Mouse (Mus musculus) lung, adult 2 months (tissue): ENCODE data around the gene Dtx1.

Source experiments
- CTCF ChIP-seq: fragments of 200-500 bp; IDR thresholded peaks from 2 replicates; pipeline ENCODE4 v1.5.1; 2011; ENCODE audit warnings: mild to moderate bottlenecking, low read length, control low read depth; ENCODE audit not compliant: insufficient read depth
- POLR2A ChIP-seq: fragments of 200-500 bp; IDR thresholded peaks from 2 replicates; pipeline ENCODE4 v1.6.1; 2011; ENCODE audit warnings: low read depth, mild to moderate bottlenecking, control low read depth, low read length, borderline replicate concordance; ENCODE audit errors: extremely low read depth

DNA sequence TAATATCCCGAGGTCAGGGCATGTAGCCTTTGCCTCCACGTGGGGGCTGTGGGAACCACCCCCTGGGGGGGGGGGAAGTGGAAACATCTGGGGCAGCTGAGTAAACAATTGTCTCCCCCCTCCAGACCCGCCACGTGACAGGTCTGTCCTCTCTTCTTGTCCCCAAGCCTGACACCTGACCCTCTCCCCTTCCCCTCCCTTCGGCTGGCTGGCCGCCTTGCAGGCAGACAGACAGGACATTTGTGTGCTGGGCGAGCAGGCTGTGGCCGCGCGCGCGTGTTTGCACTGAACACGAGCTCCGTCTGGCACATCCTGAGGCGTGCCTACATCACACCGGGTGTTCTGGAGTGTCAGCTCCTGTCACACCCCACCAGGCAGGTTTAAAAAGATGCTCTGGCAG is 5.2 kb downstream of the Dtx1 start:
- TF ChIP-seq CTCF, result no peak
- no peak for TF ChIP-seq POLR2A
